Mouse (Mus musculus) MEL (cell line): Measurements from ENCODE around the gene Atg13. TPM values are rescaled to one million over a fixed set of nuclear protein-coding genes. Genes with fewer than 3 reads are reported as not detected.

Experiments used
- DNase-seq: peaks from one replicate; pipeline ENCODE4 v3.0.0; 2011; ENCODE audit warnings: low read depth, low spot score
- H3K27ac ChIP-seq: 2 replicates; pipeline ENCODE4 v1.5.1; 2012; ENCODE audit warnings: low read depth, mild to moderate bottlenecking, control low read depth, low read length, moderate library complexity; ENCODE audit not compliant: control insufficient read depth
- H3K27me3 ChIP-seq, 2 experiments: fragments of 150-350 bp in 1 of 2; sonication (generic) in 1 of 2; 2 replicates each; pipeline ENCODE4 v1.6.1; 2012; ENCODE audit warnings: low read length in 2 of 2, mild to moderate bottlenecking in 2 of 2, improper control_type of control experiment in 1 of 2, moderate library complexity in 1 of 2; ENCODE audit not compliant: insufficient read depth in 2 of 2, control insufficient read depth in 1 of 2
- H3K36me3 ChIP-seq, 2 experiments: 2 replicates each; pipeline ENCODE4 v1.6.1; 2012 to 2014; ENCODE audit warnings: low read length in 2 of 2, improper control_type of control experiment in 1 of 2, inconsistent platforms in 1 of 2, mild to moderate bottlenecking in 1 of 2; ENCODE audit not compliant: insufficient read depth in 2 of 2, control insufficient read depth in 1 of 2
- H3K4me1 ChIP-seq, 2 experiments: fragments of 150-350 bp in 1 of 2; sonication (generic) in 1 of 2; 2 replicates each; pipeline ENCODE4 v1.6.1; 2012; ENCODE audit warnings: low read length in 2 of 2, improper control_type of control experiment in 1 of 2, mild to moderate bottlenecking in 1 of 2; ENCODE audit not compliant: insufficient read depth in 2 of 2, control insufficient read depth in 1 of 2
- H3K4me3 ChIP-seq, 2 experiments: fragments of 150-350 bp in 1 of 2; sonication (generic) in 1 of 2; 2 replicates each; pipeline ENCODE4 v1.5.1; 2012; ENCODE audit warnings: low read depth in 2 of 2, low read length in 2 of 2, mild to moderate bottlenecking in 2 of 2, moderate library complexity in 2 of 2, control low read depth in 1 of 2, improper control_type of control experiment in 1 of 2; ENCODE audit not compliant: control insufficient read depth in 1 of 2, insufficient read depth in 1 of 2
- H3K79me2 ChIP-seq: 2 replicates; pipeline ENCODE4 v1.6.1; 2012; ENCODE audit warnings: mild to moderate bottlenecking, low read length, moderate library complexity; ENCODE audit not compliant: control insufficient read depth, poor library complexity, insufficient read depth
- H3K9ac ChIP-seq: 2 replicates; pipeline ENCODE4 v1.6.1; 2012; ENCODE audit warnings: low read depth, mild to moderate bottlenecking, control low read depth, low read length, moderate library complexity; ENCODE audit not compliant: control insufficient read depth, poor library complexity, severe bottlenecking
- H3K9me3 ChIP-seq: fragments of 150-350 bp; sonication (generic); replicated peaks from 2 replicates; pipeline ENCODE4 v1.6.1; 2012; ENCODE audit warnings: mild to moderate bottlenecking, low read length, improper control_type of control experiment, moderate library complexity; ENCODE audit not compliant: insufficient read depth
- BHLHE40 ChIP-seq: IDR thresholded peaks from 2 replicates; pipeline ENCODE4 v1.6.1; 2012; ENCODE audit warnings: low read depth, mild to moderate bottlenecking, inconsistent platforms, low read length, improper control_type of control experiment, borderline replicate concordance
- E2F4 ChIP-seq: IDR thresholded peaks from 2 replicates; pipeline ENCODE4 v1.6.1; 2011; ENCODE audit warnings: low read depth, low read length, improper control_type of control experiment, borderline replicate concordance
- EP300 ChIP-seq, 2 experiments: IDR thresholded peaks; 2 replicates each; pipeline ENCODE4 v1.6.1; 2011; ENCODE audit warnings: improper control_type of control experiment in 2 of 2, low read length in 2 of 2, low read depth in 1 of 2, mild to moderate bottlenecking in 1 of 2
- ETS1 ChIP-seq: IDR thresholded peaks from 2 replicates; pipeline ENCODE4 v1.6.1; 2012; ENCODE audit warnings: low read depth, mild to moderate bottlenecking, inconsistent platforms, low read length, improper control_type of control experiment, moderate library complexity
- JUND ChIP-seq: IDR thresholded peaks from 2 replicates; pipeline ENCODE4 v1.6.1; 2011; ENCODE audit warnings: low read depth, mild to moderate bottlenecking, improper control_type of control experiment, low read length
- MAX ChIP-seq: IDR thresholded peaks from 2 replicates; pipeline ENCODE4 v1.6.1; 2011; ENCODE audit warnings: low read length, improper control_type of control experiment
- MEF2A ChIP-seq: IDR thresholded peaks from 2 replicates; pipeline ENCODE4 v1.6.1; 2014; ENCODE audit warnings: low read depth, mild to moderate bottlenecking, inconsistent platforms, low read length, improper control_type of control experiment; ENCODE audit not compliant: poor library complexity, insufficient replicate concordance, severe bottlenecking; ENCODE audit errors: extremely low read depth
- MYC ChIP-seq: IDR thresholded peaks from 2 replicates; pipeline ENCODE4 v1.6.1; 2011; ENCODE audit warnings: low read depth, mild to moderate bottlenecking, low read length, improper control_type of control experiment, moderate library complexity
- NELFE ChIP-seq: IDR thresholded peaks from 2 replicates; pipeline ENCODE4 v1.6.1; 2011; ENCODE audit warnings: low read depth, low read length, improper control_type of control experiment
- NRF1 ChIP-seq: IDR thresholded peaks from 2 replicates; pipeline ENCODE4 v1.6.1; 2014; ENCODE audit warnings: low read depth, mild to moderate bottlenecking, inconsistent platforms, low read length, improper control_type of control experiment, moderate library complexity; ENCODE audit not compliant: poor library complexity, insufficient read depth, severe bottlenecking
- POLR2A ChIP-seq, 2 experiments: IDR thresholded peaks; 2 replicates each; pipeline ENCODE4 v1.6.1; 2011 to 2012; ENCODE audit warnings: low read length in 2 of 2, mild to moderate bottlenecking in 2 of 2, control low read depth in 1 of 2, improper control_type of control experiment in 1 of 2, low read depth in 1 of 2, moderate library complexity in 1 of 2; ENCODE audit not compliant: control insufficient read depth in 1 of 2, insufficient read depth in 1 of 2, poor library complexity in 1 of 2
- RCOR1 ChIP-seq: IDR thresholded peaks from 2 replicates; pipeline ENCODE4 v1.6.1; 2012; ENCODE audit warnings: low read depth, mild to moderate bottlenecking, inconsistent platforms, low read length, improper control_type of control experiment
- SIN3A ChIP-seq: IDR thresholded peaks from 2 replicates; pipeline ENCODE4 v1.6.1; 2012; ENCODE audit warnings: low read length, improper control_type of control experiment, inconsistent platforms
- TBP ChIP-seq: IDR thresholded peaks from 2 replicates; pipeline ENCODE4 v1.8.0; 2011; ENCODE audit warnings: low read depth, low read length, improper control_type of control experiment
- UBTF ChIP-seq: IDR thresholded peaks from 2 replicates; pipeline ENCODE4 v1.6.1; 2012; ENCODE audit warnings: low read depth, mild to moderate bottlenecking, inconsistent platforms, low read length, improper control_type of control experiment, moderate library complexity, borderline replicate concordance; ENCODE audit not compliant: insufficient read depth
- USF2 ChIP-seq, 2 experiments: IDR thresholded peaks; 2 replicates each; pipeline ENCODE4 v1.6.1; 2011 to 2012; ENCODE audit warnings: improper control_type of control experiment in 2 of 2, low read length in 2 of 2, borderline replicate concordance in 1 of 2, inconsistent platforms in 1 of 2, low read depth in 1 of 2, mild to moderate bottlenecking in 1 of 2; ENCODE audit not compliant: insufficient read depth in 1 of 2
- polyA plus RNA-seq, 2 experiments: library from polyadenylated mRNA; stranded (reverse) in 1 of 2; unstranded in 1 of 2; fragments of >175 nt in 1 of 2; fragments of >200 nt in 1 of 2; gene quantifications; 2 replicates each; pipeline versions ENCODE4 v1.2.1 to v1.2.4; 2012; ENCODE audit warnings: low replicate concordance in 2 of 2, low read depth in 1 of 2; ENCODE audit not compliant: insufficient read length in 2 of 2, insufficient read depth in 1 of 2, missing spikeins in 1 of 2
- total RNA-seq: library from RNA; depleted of rRNA; stranded (reverse); fragments of 300-350 nt; gene quantifications from 2 replicates; pipeline ENCODE4 v1.2.3, GENCODE M21; 2012

The Atg13 gene
- total and polyA plus RNA-seq, 3 experiments, result 8.4 to 27.7 TPM; not detected in 1

DNA sequence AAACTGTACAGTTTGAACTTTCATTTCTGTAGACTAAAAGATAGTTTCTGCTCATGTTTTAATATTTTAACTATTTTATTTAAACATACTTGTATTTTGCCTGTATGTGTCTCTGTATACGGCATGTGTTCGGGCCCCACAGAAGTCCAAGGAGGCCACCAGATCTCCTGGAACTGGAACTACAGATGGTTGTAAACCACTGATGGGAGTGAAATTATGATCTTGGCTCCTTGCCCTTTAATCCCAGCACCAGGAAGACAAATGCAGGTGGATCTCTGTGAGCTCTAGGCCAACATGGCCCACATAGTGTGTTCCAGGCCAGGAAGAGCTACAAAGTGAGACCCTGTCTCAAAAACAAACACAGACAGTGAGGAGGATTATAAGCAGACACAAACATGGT lies 9.0 kb downstream of the Atg13 start:
- Histone ChIP-seq H3K36me3 (peaks cover 0 to 1% of the 10 kb centered on the region in 2 experiments; a peak in 1 of 4 replicates), H3K79me2 (no peaks in the 10 kb centered on the region), H3K9me3 (no peaks in the 10 kb centered on the region), H3K27me3 (no peaks in the 10 kb centered on the region), H3K4me1 (no peaks in the 10 kb centered on the region), H3K27ac (no peak overlapping the region), H3K9ac (no peak overlapping the region), H3K4me3 (no peak overlapping the region)
- DNase-seq, result no peak
- TF ChIP-seq BHLHE40 (no peak), JUND (no peak), MEF2A (no peak), EP300 (IDR thresholded peaks at IDR 0.05; ENCODE audit: low read depth in 1 of 2, low read length in 2 of 2) (no peak)

GRCm38 (mm10) chr2:91699225-91699624 lies 11.2 kb downstream of the Atg13 start:
- Histone ChIP-seq H3K9me3 (no peaks in the 10 kb centered on the region), H3K27ac (no peak overlapping the region), H3K4me3 (no peak overlapping the region), H3K36me3 (no peaks in the 10 kb centered on the region), H3K4me1 (no peaks in the 10 kb centered on the region), H3K9ac (no peak overlapping the region), H3K27me3 (no peaks in the 10 kb centered on the region), H3K79me2 (no peaks in the 10 kb centered on the region)
- no peak for DNase-seq
- TF ChIP-seq MYC (no peak), POLR2A (IDR thresholded peaks at IDR 0.05; ENCODE audit: control insufficient read depth in 1 of 2, insufficient read depth in 1 of 2, low read depth in 1 of 2, low read length in 2 of 2, poor library complexity in 1 of 2) (no peak), TBP (no peak), MAX (no peak), NRF1 (no peak), E2F4 (no peak), USF2 (IDR thresholded peaks at IDR 0.05; ENCODE audit: borderline replicate concordance in 1 of 2, insufficient read depth in 1 of 2, low read depth in 1 of 2, low read length in 2 of 2) (no peak), RCOR1 (no peak), NELFE (no peak), SIN3A (no peak), ETS1 (no peak)

DNA sequence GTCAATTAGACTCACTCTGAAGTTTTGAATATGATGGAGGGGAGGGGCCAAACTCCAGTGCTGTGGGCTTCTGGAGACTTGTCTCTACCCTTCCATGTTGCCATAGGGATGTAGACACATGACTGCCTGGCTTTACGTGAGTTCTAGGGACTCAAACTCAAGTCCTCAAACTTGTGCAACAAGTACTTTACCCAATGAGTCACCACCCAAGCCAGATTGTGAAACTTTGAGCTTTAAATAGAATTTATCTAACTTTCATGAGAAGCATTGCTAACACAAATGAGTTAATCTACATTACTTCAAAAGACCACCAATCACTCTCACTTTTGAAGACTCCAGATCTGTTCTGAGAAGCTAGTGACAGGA lies 14.2 kb downstream of the Atg13 start:
- Histone ChIP-seq H3K79me2 (no peaks in the 10 kb centered on the region), H3K27me3 (no peaks in the 10 kb centered on the region), H3K27ac (no peak overlapping the region), H3K4me1 (no peaks in the 10 kb centered on the region), H3K4me3 (no peak overlapping the region), H3K9ac (no peak overlapping the region)
- DNase-seq, result no peak
- TF ChIP-seq UBTF (no peak), TBP (no peak)
- TF ChIP-seq, all 39 proteins: peak for 0
- Histone ChIP-seq H3K9me3 (no peaks in the 10 kb centered on the region), H3K36me3 (no peaks in the 10 kb centered on the region)
